Mouse (Mus musculus) left cerebral cortex, adult 11 months (tissue): ENCODE measurements around the gene Pgp.
"Not testable (repeated sequence)": the region's sequence is repeated elsewhere in the genome, so short reads cannot be mapped to it uniquely, and the experiment has no call there.

Source experiments
- DNase-seq: peaks from one replicate; pipeline ENCODE4 v3.0.0; 2022; ENCODE audit warnings: low spot score

The Pgp gene

DNA sequence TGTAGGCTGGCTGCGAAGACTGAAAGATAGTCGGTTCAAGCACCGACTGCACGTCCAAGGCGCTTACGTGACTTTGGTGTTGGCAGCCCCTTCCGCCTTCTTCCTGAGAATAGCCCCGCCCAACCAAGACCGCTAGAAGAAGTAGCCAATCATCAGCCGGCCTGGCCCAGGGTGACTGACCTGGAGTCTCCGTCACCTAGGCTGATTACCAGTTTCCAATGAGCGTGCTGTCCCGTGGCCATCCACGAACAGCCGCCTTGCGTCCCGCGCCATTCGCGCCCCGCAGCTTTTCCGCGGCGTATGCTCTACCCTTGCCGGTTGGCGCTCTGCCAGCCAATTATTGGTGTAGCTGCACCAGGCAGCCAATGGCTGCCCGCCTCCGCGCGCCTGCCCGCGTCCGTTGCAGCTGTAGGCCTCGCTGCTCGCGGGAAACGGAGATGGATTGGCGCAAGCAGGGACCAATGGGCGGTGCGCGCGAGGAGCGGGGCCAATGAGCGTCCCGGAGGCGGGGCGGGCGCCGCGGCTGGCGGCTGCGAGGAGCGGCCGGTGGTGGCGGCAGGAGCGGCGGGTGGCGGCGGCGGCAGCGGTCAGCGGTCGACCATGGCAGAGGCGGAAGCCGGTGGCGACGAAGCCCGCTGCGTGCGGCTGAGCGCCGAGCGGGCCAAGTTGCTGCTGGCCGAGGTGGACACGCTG, at the start of gene Pgp, which contains the start of gene E4f1:
Pgp (plus strand) TSS at position 483 of the 693 bp plus-strand sequence.
E4f1 (minus strand) TSS at position 404 of the 693 bp plus-strand sequence.
- DNase-seq, result peak; percentile 99

DNA sequence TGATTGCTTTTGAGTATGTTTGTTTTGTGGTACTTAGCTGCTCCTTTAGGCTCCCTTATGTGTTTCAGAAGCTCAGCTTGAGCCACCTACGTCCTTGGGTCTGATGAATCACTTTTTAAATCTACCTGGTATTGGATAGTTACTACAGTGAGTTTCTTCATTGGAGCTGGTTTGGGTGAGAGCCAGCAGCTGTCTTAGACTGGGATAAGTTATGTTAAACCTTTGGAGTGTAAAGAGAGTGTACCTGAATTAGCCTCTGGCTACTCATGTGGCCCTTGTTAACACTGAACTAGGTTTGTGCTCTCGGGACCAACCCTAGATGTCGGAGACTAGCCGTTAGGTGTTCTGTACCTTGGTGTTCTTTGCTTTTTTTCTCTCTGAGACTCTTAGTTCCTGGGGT, 47.1 kb upstream of the Pgp start:
- no peak for DNase-seq

DNA sequence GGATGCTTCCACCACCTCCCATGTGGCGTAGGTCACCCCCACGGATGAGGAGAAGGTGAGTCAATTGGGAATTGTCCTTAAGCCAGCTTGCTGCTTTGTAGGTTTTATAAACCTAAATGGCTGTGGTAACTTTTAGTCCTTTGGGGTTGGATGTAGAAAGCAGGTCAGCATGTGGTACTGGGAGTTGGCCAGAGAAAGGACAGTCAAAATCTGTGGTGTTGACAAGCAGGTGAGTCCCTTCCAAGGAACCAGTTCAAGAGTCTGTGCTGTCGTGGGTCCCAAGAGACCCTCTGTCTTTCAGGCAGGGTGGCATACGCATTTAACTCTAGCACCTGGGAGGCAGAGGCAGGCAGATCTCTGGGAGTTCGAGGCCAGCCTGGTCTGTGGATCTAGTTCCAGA, 45.7 kb upstream of the Pgp start:
- DNase-seq, result no peak

DNA sequence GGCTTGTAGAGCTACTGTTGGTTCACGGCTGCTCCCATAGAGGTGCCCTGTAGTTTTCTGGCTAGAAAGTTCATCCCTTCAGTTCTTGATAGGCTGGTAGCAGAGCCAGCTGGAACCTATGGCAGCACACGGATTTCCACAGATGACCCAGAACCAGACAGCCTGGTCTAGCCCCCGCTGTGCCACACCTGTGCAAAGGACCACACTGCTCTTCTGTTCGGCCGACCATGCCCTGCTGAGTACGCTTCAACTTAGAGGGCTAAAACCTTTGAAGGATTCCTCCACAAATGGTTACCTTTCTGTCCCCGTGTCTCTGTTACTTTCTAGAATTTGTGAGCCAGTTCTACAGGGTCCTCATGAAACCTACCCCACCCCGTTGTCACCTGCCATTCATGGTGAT, 44.9 kb upstream of the Pgp start:
- not testable (repeated sequence) for DNase-seq

DNA sequence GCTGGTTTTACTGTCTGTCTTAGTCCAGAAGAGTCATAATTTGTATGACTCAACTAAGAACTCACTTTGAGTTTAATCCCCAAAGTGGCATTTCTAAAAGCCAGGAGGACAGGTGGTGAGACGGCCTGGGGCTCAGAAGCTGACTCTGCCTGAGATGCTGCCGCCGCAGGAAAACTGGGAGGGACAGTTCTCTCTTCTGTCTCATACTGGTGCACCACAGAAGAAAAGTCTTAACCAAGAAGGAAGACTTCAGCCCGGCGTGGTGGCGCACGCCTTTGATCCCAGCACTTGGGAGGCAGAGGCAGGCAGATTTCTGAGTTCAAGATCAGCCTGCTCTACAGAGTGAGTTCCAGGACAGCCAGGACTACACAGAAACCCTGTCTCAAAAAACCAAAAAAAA, 44.3 kb upstream of the Pgp start:
- DNase-seq, result no peak

DNA sequence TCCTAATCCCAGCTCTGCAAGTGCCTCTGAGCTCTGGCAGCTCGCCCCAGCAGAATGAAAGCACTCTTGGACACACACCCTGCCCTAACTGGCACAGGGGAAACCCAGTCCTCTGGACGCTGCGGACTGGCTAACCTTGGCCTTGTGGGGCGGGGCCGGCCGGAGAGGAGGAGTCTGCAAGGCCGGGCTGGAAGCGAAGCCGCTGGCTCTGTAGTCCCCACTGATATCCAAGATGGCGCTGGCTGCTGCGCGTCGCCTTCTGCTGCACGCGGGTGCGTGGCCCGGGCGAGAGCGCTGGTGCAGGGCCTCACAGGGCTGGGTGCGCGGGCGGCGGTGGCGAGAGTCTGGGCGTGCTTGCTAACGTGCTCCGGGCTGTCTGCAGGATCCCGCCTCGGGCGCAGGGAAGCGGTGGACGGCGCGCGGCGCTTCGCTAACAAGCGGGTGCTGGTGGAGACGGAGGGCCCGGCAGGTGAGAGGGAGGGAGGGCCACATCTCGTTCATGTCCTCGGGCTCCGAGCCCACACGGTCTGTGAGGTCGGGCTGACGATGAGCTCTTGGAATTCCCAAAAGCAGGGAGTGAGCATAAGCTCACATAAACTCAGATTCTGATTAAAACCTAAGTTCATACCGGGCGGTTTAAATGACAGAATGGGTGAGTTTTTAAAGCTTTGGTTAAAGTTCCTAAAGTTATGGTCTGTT, 43.6 kb upstream of the Pgp start, which contains the start of gene Eci1:
Eci1 (plus strand) TSS at position 171 of the 699 bp plus-strand sequence.
- DNase-seq, result peak; percentile 88

DNA sequence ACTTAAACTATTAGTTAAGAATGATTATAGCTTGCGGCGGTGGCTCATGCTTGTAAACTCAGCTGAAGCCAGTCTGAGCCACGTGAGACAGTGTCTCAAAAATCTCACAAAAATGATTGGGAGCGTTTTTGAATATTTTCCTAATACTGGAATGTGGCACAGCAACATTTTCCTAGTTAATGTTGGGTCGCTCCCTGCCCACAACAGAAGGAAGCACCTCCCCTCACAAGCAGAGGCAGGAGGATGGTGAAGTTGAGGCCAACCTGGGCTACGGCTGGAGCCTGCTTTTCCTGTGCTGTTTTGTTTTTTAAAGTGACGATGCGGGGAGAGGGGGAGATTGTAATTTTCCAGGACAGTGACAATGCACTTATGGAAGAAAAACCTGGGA, 43.0 kb upstream of the Pgp start:
- DNase-seq, result no peak

DNA sequence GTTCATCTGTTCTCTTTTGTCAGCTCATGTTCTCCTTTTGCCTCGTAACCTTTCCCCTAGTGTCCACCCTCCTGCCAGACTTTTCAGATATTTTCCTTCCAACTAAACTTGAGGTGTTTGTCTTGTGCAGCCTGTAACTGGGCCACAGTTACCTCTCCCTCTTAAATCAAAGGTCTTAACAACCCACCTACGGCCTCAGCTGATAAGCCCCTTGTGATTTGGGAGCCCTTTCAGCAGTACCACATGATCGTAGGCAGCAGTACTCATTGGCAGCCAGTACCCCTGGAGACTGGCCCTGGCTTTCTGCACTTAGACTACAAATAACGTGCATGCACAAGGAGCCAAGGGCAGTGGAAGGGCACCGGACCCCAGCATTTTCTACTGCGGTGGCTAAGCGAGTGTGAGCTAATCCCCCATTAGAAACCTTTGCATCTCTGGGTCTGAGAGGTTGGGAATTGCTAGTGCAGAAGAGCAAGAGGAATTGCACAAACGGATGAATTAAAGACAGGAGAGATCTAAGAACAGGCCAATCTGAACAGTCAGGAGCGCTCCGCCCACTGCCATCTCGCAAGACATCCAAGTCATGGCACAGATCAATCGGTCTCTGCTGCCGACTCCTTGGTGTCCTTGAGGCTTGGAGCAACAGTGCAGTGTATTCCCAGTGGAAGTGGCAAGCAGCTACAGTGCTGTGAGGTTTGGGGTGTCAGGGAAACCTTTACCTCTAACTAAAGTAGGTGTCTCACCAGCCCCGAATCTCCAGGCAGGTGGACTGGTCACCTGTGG, 40.8 kb upstream of the Pgp start:
- DNase-seq, result no peak

DNA sequence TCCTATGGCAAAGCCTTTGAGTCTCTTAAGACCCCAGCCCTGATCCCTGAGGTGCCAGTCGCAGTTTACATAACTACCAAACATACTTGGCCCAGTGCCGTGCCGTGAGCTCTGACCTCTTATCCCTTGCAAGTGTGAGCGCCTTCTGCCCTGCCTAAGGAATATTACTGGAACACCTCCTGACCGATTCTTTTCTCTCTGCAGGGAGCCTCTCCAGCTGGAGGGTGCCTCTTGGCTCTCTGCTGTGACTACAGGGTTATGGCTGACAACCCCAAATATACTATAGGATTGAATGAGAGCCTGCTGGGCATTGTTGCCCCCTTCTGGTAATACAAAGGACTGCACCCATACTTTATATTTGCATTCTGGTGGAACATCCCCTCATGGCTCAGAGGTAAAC, 33.2 kb upstream of the Pgp start:
- no peak for DNase-seq

DNA sequence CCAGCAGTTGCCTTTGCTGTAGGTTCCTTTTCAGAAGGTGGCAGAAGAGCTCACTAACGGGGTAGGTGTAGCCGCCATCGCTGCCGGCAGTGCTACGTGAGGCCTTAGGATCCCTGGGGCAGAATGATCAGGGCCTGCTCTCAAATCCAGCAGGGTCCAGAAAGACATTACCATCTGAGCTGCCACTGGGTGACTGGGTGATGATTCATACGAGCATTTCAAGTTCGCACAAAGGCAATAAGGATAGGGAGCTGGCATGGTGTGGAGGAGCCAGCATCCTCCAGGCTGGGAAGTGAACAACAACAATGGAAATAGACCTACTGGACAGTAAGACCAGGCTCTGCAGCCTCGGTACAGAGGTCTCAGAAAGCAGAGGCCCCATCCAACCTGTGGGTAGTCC, 29.8 kb upstream of the Pgp start:
- DNase-seq, result no peak

DNA sequence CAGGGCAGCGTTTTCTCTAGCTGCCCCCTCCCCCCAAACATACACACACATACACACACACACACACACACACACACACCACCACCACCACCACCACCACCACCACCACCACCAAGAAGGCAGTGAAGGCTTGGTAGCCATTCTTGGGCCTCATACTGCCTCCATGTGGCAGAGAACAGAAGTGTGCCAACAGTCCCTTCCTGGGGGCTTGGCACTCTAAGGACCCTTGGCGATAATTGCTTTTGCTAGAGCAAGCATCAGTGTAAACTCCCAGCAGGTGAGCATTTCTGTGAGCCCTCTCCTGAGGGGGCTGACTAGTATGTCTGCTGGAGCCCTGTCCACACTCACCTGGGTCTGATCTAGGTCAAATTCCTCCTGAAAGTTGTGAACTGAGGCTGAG, 29.0 kb upstream of the Pgp start:
- DNase-seq, result no peak

DNA sequence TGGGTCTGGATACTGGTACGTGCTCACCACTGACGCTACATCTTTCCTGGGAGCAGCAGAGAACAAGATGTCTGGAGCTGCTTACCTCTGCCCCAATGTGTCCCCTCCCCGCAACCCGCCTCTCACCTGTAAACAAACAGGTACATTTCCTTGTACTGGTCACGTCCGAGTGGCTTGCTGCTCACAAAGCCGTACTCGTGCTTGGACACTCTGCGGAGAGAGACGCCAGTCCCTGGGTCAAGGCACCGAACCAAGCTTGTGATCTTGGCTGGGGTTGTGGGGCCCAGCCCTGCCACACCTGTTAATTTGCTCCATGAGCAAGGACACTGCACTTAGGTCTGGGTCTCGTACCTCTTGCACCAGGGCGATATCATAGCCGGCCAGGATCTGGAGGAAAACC, 28.1 kb upstream of the Pgp start:
- no peak for DNase-seq

DNA sequence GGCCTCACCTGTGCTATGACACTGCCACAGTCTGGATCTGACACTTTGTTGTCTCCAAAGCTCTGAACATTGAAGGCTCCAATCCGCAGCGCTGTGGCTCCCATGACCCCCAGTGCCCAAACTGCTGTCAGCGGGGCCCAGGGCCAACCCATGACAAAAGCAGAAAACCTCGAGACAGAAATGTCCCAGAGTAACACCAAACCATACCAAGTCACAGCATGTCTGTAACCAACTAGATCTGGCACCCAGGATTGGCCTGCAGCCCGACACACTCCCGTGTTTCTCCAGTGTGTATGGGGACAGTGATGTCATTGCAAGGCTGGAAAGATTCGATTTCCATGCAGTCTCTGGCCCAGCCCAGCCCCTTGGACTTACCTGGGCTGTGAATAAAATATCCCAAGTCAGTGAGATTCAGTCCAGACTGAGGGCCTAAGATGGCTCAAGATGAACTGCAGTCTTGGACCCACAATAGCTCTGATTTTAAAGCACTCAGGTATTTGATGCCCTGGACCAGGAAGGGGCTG, 27.5 kb upstream of the Pgp start, which contains the start of gene Dnase1l2:
Dnase1l2 (minus strand) TSS at position 474 of the 524 bp plus-strand sequence.
- DNase-seq, result no peak

DNA sequence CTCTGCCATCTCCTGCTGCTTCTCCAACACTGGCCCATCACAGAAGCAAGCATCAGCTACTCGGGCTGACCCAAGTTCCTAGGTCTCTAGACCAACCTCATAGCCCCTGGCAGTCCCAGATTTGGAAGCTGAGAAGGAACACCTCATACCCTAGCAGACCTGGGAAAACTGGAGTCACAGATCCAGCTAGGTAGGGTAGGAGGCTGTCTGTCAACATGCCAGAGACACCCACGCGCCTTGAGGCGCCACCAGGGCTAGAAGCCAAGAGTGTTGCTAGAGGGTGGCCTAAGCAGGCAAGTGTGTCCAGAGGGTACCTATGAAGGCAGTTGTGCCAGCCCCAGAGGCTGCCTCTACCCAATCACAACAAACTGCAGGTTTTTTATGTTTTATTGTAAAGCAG, 26.8 kb upstream of the Pgp start:
- no peak for DNase-seq

DNA sequence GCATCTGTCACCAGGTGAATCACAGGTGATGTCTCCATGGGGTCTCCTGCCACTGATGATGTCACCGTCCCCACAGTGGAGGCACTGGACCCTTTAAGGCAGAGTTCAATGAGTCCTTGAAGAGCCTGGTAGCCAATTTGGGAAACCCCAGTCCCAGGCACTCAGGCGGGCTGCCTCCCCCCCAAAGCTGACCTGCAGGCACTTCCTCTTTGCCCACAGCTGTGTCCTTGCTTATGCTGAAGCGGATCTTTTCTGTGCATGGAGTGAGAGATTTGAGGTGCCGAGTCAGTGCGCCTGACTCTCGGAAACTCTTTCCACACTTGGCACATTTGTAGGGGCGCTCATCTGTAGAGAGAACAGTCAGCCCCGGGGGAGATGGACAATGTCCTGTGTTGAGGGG, 23.6 kb upstream of the Pgp start:
- DNase-seq, result no peak

DNA sequence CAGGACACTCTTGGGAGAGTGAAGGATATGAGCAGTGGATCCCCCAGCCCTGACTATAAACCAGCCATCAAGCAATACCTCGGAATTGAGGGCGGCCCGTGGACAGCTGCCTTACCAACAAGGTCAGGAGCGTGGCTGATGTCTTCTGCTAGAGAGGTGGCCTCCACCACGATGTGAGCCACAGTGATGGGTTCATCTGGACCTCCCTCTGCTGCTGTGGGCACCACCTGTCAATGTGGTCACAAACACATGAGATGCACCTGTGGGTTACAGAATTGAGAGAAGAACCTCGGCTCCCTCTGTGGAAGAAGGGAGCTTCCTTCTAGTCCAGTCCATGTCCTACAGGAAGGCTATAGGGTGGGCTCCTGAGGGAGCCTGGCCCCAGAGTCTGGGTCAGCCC, 20.7 kb upstream of the Pgp start:
- DNase-seq, result no peak

DNA sequence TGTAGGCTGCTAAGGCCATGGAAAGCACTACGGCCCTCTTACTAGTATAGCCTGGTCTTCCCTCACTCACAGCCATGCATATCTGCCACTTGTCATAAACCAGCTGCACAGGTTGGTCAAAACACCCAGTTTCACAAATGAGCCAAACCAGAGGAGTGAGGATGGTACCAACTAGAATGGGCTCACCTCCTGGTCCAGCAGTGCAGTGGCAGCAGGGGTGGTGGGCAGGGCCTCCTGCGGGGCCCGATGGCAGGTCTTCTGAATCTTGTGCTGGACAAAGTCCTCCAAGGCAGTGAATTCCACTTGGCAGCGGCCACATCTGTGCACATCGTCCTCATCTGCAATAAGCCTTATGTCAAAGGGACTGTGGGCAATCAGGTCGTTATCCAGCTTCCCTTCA, 19.0 kb upstream of the Pgp start:
- DNase-seq, result no peak

DNA sequence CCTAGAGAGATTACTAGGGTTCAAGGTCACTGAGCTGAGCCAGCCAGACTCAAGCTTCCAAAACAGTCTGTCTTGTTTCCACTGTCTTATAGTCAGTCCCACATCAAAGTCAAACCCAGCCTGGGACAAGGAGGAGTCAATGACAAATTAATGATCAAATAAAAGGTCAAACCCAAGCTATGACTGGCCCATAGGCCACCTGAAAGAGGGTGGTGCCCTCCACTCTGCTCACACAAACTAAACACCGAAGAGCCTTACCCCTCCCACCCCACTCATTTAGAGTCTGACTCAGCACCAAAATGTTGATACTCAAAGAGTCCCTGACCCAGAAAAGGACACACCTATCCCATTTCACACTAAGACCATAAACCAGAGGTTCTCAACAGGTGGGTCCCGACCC, 16.8 kb upstream of the Pgp start:
- DNase-seq, result no peak

DNA sequence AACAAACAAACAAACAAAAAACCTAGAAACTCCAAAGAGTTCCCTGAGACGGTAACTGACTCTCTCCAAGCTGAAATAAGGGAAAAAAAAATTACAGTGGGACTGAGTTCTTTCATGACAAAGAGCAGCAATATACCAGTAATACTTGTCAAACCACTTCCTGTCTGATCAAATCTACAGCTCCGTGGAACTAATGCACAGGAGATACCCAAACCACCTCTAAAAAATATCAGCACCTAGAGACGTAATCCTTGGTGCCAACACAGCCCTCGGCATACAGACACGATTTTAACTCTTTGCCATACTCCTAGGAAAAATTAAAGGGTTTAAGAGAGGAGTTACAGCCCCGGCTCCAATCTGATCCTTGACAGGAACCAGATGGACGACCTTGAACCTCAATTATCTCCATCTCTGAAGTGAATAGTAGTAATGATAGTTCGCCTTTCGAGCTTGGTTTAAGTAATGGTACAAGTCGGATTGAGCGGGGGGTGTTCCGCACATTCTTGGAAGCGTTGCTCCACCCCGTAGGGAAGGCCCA, 15.9 kb upstream of the Pgp start:
- no peak for DNase-seq

DNA sequence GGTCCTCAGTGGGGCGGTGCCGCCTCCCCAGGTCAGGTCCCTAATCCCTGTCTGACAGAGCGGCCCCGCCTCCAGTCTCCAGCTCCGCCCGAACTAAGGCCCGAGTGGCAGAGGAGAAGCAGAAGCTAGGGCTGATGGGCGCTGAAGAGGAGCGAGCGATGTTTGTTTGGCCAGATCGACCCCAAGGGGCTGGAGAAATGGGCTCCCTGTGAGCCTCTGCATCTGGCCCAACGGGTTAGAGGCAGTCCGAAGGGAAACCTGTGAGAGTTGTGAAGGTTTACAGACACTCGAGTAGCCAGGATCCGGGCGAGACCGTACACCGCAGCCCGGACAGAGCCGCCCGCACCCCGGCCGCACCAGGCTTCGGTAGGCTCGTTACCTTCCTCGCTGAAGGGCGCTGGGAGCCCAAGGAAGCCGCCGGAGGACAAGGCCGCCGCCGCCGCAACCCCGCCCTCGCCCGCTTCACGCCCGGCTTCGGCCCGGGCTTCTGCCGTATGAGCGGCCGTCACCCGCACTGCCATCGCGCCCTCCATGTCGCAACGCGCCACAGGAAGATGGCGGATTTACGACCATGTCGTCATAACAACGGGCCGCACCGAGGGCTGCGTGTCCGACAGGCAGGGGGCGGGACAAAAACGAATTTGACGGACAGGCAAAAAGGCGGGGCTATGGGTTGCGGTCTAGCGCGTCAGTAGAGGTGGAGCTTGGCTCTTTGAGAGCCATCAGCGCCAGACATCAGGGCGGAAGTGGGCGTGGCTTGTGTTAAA, 15.3 kb upstream of the Pgp start:
- peak; percentile 99 for DNase-seq

DNA sequence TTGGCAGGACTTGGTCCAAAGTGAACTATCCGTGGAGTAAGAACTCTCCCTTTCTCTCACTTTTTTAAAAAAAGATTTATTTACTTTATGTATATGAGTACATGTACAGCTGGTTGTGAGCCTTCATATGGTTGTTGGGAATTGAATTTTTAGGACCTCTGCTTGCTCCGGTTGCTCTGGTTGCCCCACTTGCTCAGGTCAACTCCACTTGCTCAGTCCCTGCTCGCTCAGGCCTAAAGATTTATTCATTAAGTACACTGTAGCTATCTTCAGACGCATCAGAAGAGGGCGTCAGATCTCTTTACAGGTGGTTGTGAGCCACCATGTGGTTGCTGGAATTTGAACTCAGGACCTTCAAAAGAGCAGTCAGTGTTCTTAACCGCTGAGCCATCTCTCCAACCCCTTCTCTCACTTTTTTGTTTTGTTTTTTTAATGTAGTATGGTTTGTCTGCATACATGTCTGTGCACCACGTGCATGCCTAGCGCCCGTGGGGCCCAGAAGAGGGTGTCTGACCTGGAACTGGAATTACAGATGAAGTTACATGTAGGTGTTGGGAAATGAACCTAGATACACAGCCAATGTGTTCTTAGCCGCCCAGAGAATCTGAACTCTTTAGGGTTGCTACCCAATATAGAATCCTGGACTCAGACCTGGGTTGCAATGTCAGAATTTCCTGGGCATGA, 14.5 kb upstream of the Pgp start:
- DNase-seq, result not testable (repeated sequence)
